Mouse (Mus musculus): ENCODE measurements at regions not wholly inside any gene's neighbourhood (a gene's known extent, or its start where the extent isn't known, plus 50 kb on each side); places are given as distances from the start of the nearest gene placed in this dataset.

GRCm38 (mm10) chr3:155942896-155943295 is 618.7 kb upstream of the Negr1 start:
- TF ChIP-seq CTCF (IDR thresholded peaks at IDR 0.05; ENCODE audit: low read depth) (no peak), EP300 (IDR thresholded peaks at IDR 0.05; ENCODE audit: low read depth) (no peak)

All from liver, postnatal 0 days (tissue).